Mouse (Mus musculus) ES-Bruce4 (cell line): Measurements from ENCODE around the gene Ctxn1.

Experiments
- CTCF ChIP-seq: IDR thresholded peaks from one replicate; pipeline ENCODE4 v1.8.1; 2011; ENCODE audit warnings: low read depth, low read length
- EP300 ChIP-seq: IDR thresholded peaks from 2 replicates; pipeline ENCODE4 v1.6.1; 2011; ENCODE audit warnings: low read depth, low read length; ENCODE audit not compliant: insufficient read depth

- TF ChIP-seq EP300: no peak
- no peak for TF ChIP-seq CTCF
Measured at GRCm38 (mm10) chr8:4219617-4220016, 39.5 kb downstream of the Ctxn1 start.
